Mouse (Mus musculus): Measurements from ENCODE around the gene Dgki.

The Dgki gene

DNA sequence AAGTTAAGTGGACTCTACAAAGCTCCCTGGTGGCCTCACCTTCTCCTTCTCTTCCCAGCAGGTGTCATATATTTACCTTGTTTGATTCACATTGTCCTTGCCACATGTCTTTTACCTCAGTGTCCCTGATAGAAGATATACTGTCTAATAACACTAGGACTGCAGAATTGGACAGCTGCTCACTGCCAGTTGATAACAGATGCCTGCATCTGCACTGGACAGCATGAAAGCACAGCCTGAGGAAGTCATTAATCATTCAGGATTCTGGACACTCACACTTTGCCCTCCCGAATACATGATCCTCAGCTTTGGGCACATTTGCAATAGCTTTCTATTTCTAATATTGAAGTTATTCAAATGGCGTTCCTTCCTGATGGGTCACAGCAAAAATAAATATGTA lies 362.5 kb downstream of the Dgki start:
- DNase-seq (ENCODE audit: low read depth in 1 of 2, low spot score in 2 of 2), result no peak

DNA sequence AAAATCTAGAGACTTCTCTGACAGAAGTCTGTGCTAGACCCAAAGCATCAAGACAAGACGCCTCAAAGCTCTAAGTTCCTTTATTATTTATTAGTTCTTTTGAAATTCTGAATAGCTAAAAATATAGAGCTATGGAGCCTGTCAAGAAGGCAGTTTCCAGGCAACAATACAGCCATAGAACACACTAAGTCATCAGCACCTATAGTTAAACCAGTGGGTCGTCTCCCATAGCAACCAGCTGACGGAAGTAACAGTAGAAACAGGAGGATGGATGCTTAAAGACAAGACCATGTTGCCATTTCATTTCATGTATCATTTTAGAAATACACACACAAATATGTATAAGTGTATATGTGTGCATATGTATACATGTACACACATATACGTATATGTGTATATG lies 363.2 kb downstream of the Dgki start:
- no peak for DNase-seq (ENCODE audit: low read depth in 1 of 2, low spot score in 2 of 2)

DNA sequence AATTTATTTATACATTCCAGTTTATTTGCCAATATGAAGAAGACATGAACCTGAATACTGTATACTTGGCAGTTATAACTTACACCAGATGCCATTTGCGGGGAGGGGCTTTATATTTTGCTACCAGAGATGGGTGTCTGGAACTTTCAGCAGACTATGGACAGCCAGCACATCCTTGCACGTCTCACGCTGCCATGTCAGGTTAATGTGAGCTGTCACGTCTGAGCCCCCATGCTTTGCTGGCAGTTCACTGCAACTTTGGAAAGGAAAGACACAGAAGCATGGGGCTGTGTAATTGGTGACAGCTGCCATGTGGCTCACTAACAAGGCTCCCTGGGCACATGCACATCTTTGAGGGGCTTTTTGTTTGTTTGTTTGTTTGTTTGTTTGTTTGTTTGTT lies 368.5 kb downstream of the Dgki start:
- no peak for DNase-seq (ENCODE audit: low read depth in 1 of 2, low spot score in 2 of 2)

DNA sequence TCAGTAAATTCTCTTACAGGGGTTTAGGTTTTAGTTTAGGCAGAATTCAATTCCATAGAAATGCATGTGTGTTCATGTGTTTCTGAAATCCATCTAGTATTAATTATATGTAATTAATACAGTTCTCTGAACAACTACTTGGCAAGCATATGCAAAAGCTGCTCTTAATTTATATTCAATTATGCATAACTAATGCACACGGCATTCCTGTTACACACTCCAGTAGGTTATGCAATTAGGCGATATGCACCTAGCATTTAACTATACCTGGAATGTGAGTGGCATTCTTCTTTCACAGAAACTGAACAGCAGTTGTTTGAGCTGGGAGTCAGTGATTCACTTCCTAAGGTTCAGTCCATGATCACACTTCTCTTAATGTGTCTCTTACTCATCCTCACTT lies 370.2 kb downstream of the Dgki start:
- no peak for DNase-seq (ENCODE audit: low read depth in 1 of 2, low spot score in 2 of 2)

DNA sequence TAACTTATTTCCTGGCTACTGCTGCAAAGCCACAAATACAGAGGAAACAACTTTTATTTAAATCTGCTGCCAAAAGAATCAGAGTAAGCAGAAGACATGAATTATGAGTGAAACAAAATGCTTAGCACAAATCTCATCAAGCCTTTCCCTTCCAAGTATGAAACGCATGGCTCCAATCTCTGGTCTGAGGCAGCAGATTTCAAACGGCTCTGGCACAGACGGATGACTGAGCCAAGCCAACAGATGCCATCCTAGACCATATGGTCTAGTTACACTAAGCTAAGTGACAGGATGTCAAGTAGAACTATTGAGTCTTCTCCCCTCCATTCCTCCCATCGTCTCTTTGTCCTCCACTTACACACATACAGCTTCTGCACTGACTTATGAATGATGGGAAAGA lies 373.5 kb downstream of the Dgki start:
- DNase-seq (ENCODE audit: low read depth in 1 of 2, low spot score in 2 of 2), result no peak

DNA sequence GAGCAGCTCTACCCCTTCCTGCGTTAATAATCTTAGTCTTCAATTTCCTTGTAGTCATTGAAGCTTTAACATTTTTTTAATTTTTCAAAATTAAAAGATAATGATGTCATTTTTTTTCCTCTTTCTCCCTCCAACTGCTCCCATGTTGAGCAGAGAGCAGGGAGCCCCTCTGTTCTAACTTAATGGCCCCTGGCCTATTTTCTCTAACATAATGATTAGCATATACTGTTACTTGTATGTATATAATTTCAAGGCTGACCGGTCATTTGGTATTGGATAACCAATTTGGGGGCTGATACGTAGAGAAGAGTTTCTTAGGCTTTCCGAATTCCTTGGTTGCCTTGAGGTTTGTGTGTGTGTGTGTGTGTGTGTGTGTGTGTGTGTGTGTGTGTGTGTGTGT lies 378.0 kb downstream of the Dgki start:
- no peak for DNase-seq (ENCODE audit: low read depth in 1 of 2, low spot score in 2 of 2)

DNA sequence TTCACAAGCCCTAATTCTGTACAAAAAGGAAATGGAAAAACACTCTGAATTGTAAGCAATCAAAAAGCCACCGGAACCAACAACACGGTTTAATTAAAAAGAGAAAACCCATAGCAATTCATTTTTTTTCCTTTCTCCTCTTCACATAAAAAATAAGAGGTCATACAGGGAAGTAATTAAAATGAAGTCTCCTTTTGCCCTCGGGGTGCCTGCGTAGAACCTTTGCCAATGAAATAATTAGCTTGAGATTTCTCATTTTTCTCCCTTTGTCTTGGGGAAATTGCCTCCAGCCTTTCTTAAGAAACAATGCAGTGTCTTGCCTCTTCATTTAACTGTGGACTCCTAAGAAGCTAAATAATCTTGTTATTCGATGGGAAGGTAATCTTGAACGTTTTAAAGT lies 388.4 kb downstream of the Dgki start:
- DNase-seq (ENCODE audit: low read depth in 1 of 2, low spot score in 2 of 2), result no peak

DNA sequence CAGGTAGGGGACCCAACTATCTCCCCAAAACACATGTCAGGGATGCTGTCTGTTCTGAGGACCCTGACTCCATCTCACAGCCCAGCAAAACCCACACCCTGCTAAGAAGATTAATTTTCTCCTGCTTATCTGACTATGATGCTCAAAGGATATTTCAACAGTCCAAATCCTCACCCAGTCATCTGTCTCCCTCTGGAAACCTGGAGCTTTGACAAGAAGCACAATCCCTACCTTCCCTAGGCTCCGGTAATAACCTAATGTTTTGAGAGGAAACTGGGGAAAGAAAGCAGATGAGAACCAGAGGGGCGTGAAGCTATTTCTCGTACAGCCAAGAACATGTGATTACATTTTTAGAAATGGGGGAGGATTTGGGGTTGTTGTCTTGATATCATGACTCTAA lies 392.8 kb downstream of the Dgki start:
- DNase-seq (ENCODE audit: low read depth in 1 of 2, low spot score in 2 of 2), result no peak

DNA sequence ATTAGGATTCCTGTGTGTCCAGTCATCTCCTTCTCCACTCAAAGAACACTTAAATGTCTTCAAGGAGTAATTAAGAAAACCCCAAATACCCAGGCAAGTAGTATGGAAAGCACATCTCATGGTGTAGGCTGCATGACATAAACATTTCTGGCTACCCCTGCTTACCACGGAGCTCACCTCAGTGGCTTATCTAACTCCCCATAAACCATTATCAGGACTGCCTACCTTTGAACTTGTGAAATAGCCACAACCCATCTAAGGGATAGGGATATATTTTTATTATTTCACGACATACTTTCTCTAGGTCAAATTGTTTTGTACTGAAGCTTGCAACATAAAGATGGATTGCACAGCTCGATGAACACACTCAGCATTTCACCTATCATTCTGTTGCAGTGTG lies 394.0 kb downstream of the Dgki start:
- DNase-seq (ENCODE audit: low read depth in 1 of 2, low spot score in 2 of 2), result no peak

DNA sequence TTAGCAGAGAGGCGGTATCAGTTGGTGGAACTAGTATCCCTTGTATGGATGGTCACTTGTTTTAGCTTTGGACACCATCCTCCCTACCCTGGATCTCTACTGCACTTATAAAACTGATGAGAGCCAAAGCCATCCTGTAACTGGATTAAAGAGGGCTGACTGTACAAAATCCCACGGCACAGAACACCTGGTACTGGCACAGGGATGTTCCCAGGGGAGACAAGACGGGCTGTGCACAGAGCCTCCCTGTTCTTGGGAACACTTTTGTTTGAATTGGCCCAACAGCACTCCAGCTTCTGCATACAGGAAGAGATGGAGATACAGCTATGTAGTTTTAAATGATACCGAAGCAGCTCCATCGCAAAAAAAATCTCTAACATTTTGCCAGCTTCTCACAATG lies 395.1 kb downstream of the Dgki start:
- DNase-seq (ENCODE audit: low read depth in 1 of 2, low spot score in 2 of 2), result no peak

DNA sequence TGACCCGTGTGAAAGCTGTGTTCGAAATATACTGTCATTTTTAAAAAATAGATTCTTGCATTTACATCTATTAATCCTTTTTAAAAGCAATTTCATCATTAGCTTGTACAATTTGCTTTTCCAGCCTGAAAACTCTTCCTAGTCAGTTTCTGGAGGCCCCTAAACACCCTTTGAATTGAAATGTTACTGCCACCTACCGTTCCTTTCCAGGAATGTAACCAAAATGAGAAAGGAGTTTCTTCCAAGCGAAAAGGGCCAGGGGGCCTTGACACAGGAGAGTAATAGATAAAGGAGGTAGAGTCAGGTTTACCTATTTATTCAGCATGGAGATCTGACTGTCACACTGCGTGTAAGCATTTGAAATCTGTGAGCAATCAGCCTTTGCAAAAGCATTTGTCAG lies 396.2 kb downstream of the Dgki start:
- DNase-seq (ENCODE audit: low read depth in 1 of 2, low spot score in 2 of 2), result no peak

DNA sequence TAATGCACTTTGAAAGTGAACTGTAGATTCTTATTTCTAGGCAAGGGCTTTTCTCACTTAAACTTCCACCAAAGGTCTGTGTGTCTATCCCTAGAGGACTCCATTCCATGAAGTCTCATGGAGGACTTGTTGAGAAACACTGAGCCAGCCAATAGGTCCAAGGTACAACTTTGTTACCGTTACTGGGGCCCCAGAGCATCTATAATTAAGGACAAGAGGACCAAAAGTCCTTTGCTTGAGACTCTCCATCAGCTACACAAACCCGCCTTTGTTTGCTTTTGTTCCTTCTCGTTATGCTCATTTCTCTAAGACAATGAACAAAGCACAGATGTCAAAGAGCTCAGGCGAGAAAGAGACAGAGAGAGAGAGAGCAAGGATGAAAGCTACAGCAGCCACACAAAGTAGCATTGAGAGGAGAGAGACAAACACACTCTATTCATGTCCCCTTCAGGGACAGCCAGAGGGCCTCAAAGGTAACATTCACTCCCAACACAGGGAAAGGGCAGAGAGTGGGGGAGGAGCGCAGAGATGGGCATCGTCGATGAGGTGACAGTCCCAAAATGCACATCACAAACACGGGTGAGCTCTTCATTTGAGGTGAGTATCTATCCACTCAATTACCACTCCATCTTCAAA lies 396.7 kb downstream of the Dgki start:
- no peak for DNase-seq (ENCODE audit: low read depth in 1 of 2, low spot score in 2 of 2)

DNA sequence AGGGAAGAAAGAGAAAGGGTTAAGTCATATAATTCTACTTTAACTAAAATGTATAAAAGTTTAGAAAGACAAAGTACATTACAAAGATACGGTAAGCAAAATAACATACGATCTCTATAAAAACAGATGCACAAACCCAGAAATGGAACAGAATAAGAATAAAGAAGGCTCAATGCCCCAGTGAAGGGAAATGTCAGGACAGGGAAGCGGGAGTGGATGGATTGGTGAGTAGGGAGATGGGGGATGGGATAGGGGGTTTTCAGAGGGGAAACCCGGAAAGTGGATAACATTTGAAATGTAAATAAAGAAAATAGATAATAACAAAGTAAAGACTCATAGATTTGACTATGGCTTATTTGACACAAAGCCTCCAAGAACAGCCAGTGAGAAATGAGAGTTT lies 400.1 kb downstream of the Dgki start:
- DNase-seq (ENCODE audit: low read depth in 1 of 2, low spot score in 2 of 2), result no peak

DNA sequence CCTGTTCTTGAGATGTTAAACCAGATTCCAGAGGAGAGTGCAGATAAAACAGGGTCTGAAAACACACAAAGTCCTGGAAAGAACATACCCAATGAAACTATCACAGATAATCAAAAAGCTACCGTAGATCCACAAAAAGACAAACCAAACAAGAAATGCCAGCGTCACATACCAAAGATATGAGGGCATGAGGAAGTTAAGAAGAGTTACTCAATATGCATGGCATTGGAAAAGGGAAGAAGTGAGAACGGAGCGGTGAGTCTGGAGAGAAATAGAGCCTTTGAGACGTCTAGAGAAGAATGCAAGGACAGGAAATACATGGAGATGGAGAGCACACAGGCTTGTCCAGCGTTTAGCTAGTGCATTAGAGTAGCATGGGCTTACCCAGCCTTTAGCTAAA lies 401.6 kb downstream of the Dgki start:
- no peak for DNase-seq (ENCODE audit: low read depth in 1 of 2, low spot score in 2 of 2)

DNA sequence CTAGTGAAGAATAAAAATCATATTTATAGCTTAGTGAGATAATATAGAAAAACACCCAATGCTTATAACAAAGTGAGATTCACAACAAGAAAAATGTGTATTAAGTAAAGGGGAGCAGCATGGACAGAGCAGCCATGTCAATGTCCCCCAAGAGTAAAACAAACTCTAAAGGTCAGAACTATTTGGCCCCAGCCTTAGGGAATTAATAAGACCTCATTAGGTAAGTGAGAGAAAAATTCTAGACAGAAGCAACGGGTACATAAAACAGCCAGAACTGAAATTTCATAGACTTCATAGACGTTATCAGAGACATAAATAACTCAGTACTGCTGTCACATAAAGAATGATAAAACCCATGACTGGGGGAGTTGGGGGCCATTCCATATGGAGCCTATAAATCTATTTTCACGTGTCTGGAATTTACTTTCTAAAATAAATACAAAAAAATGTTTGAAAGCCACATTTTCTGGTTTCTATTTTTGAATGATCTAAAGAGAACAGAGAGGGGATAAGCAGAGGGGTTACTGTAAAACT lies 402.3 kb downstream of the Dgki start:
- DNase-seq (ENCODE audit: low read depth in 1 of 2, low spot score in 2 of 2), result no peak

DNA sequence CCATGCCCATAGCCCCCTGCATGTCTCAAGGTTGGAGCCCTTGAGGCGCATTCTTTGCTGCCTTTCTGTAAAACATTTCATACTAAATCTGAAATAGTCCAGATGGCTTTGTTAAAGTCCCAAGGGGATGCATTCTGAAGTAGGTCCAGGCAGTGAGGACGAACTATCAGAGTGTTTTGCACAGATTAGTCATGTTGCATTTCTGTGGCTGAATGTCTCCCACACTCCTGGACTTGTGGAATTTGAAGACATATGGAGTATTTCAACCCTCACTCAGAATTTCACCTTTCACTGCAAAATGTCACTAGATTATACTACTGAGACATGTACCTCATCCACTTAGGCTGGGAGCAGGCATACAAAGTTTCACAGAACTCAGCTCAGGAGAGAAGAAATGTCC lies 403.3 kb downstream of the Dgki start:
- no peak for DNase-seq (ENCODE audit: low read depth in 1 of 2, low spot score in 2 of 2)

DNA sequence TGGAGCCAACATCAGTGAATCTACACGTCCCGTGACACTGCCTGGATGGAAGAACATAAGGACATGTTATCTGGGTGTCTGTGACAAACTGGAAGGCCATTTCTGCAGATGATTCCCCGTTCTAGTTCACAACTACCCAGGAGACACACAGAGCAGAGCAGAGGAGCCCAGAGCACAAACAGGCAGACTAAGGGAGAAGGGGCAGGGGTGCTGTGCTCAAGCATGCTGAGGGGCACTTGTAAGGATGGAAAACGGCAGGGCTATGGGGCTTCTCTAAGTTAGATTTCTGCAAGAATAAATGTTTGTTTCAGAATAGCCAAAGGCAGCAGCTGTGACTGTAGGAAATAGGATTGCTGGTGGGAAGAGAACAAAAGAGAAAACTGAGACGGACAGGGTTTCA lies 408.2 kb downstream of the Dgki start:
- no peak for DNase-seq (ENCODE audit: low read depth in 1 of 2, low spot score in 2 of 2)

DNA sequence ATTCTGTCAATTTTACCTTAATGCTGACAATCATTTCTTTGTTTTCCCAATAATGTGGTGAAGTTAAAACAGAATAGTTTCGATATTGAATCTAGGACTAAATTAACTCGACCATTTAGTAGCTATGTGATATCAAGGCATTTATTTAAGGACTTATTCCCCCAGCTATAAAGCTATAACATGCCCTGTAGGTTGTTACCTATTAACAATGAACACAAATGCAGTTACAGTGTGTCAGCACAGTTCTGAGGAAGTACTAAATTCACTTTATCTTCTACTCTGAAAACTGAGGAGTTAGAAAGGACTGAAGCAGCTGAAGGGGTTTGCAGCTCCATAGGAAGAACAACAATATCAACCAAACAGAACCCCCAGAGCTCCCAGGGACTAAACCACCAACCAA lies 409.2 kb downstream of the Dgki start:
- no peak for DNase-seq (ENCODE audit: low read depth in 1 of 2, low spot score in 2 of 2)

DNA sequence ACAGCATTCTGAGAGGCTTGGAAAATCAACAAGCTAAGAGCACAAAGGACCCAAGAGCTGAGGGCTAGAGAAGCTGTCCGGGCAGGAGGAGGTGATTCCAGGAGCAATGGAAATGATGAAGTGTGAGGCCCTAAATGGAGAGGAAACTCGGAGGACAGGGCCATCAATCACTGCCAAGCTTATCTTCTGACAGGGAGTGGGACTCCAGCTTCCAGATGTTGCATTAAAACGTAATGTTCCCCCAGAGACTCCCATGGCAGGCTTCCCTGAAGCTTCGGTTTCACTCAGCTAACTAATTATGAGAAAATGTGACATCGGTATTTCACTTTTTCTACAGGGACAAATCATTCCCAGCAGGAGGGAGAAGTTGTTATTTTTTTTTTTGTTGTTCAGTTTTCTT lies 409.7 kb downstream of the Dgki start:
- DNase-seq (ENCODE audit: low read depth in 1 of 2, low spot score in 2 of 2), result no peak

DNA sequence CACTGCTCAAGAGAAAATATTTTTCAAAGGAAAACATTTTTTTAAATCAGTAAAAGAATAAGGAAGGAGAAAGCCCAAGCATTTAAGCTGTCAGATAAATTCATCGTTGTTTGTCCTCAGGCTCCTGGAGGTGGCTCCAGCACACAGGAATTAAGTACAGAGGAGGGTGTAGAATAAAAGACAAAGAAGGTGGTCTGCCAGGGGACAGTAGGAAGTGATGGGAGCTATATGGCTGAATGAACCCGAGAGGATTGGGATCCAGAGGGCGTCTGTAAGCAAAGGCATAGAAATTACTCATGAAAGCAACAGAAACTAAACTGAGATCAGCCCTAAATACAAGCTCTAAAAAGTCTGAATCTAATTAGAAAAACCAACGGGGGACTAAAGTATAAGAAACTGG lies 418.7 kb downstream of the Dgki start:
- DNase-seq (ENCODE audit: low read depth in 1 of 2, low spot score in 2 of 2), result no peak

DNA sequence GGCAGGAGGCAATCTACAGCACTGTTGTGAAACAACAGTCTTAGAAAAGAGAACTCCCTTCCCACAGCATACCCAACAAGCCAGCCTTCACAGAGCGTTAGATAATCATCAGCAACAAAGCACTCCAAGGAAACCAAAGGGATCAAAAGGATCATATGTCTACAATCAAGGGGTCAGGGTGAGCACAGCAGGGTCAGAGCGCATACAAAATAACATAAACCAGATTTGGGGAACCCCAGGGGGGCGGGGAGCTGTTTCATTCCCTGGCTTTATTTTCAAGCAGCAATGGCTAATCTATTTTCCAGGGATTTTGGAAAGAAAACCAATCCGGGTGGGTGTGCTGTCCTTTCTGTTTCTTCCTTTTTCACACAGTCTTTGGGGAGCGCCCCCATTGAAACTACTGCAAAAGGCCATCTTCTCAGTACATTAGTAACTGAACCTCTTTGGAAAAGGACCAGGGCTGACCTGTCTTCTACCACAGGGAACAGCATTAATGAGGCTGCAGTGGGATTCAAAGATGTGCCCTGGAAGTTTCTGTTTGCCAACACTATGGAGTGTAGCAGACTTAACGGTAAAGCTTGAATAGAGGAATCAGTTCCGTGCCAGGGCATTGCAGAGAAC lies 419.2 kb downstream of the Dgki start:
- no peak for DNase-seq (ENCODE audit: low read depth in 1 of 2, low spot score in 2 of 2)

DNA sequence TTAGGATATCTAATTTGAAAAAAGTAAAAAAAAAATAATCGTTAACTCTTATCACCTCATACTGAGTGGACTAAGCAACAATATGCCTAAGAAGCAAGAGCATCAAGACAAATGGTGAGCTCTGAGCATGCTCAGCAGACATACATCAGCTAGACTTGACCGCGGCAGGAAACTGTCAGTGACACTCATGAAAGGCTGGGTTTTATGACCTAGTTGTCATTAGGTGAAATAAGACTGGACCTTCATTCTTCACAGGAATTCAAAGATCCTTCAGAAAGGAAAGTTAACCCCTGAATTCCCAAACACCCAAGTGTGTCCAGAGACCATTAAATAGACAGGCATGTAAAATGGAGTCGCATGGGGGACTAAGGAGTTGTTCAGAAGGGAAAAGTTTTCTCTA lies 422.6 kb downstream of the Dgki start:
- no peak for DNase-seq (ENCODE audit: low read depth in 1 of 2, low spot score in 2 of 2)

DNA sequence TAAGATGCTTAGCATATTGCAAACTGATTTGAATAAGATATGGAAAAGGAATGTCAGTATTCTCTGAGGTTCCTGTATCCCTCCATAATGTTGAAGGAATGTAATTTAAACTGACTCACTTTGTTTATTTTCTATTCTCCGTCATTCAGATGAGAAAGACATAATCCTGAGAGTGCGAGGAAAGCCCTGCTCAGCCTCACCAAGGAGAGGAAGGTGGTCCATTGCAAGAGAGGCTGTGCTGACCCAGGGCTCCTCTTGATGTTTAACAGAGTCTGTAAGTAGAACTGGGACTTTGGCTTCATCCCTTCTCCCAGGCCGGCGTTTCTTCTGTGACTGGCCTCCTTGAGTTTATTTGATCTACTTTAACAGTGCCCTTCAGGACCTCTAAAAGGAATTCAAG lies 423.6 kb downstream of the Dgki start:
- no peak for DNase-seq (ENCODE audit: low read depth in 1 of 2, low spot score in 2 of 2)
